Mouse (Mus musculus): ENCODE data around the gene Map3k4. TPM values are rescaled to one million over a fixed set of nuclear protein-coding genes. Genes with fewer than 3 reads are reported as not detected.
"Not testable (repeated sequence)": the region's sequence is repeated elsewhere in the genome, so short reads cannot be mapped to it uniquely, and the experiment has no call there.

Gene Map3k4
- polyA plus RNA-seq, 1 experiment from 2014 or later, result 35.9 TPM

- Histone ChIP-seq H3K27me3 (ENCODE audit: control insufficient read depth, insufficient read depth, low read length) (no peaks in the 10 kb centered on the region), H3K9me3 (ENCODE audit: control insufficient read depth, low read length) (no peaks in the 10 kb centered on the region), H3K4me2 (replicated peaks) (no peak overlapping the region), H3K4me1 (replicated peaks; ENCODE audit: control insufficient read depth, insufficient read depth, low read length) (no peaks in the 10 kb centered on the region), H3K36me3 (replicated peaks; ENCODE audit: control insufficient read depth, insufficient read depth) (peaks cover 82% of the 10 kb centered on the region), H3K4me3 (replicated peaks; ENCODE audit: low read length) (no peak overlapping the region), H3K9ac (no peak overlapping the region), H3K27ac (no peak overlapping the region)
- no peak for DNase-seq (ENCODE audit: low spot score)
- ATAC-seq (ENCODE audit: low FRiP score), result no peak
- 95% methylated on average over 3 of the region's 3 CpGs for WGBS
Observed at GRCm38 (mm10) chr17:12240701-12241100, 77.9 kb downstream of the Map3k4 start.

GRCm38 (mm10) chr17:12232724-12233123 is 85.9 kb downstream of the Map3k4 start:
- no peak overlapping the region for H3K4me3 ChIP-seq (replicated peaks; ENCODE audit: low read length)
- H3K9ac ChIP-seq, result no peak overlapping the region
- ATAC-seq (ENCODE audit: low FRiP score), result no peak
- H3K9me3 ChIP-seq (ENCODE audit: control insufficient read depth, low read length), result no peaks in the 10 kb centered on the region
- no peaks in the 10 kb centered on the region for H3K27me3 ChIP-seq (ENCODE audit: control insufficient read depth, insufficient read depth, low read length)
- DNase-seq (ENCODE audit: low spot score), result no peak
- peaks cover 91% of the 10 kb centered on the region for H3K36me3 ChIP-seq (replicated peaks; ENCODE audit: control insufficient read depth, insufficient read depth)
- no peaks in the 10 kb centered on the region for H3K4me1 ChIP-seq (replicated peaks; ENCODE audit: control insufficient read depth, insufficient read depth, low read length)
- WGBS, result 100% methylated on average over 6 of the region's 6 CpGs
- H3K27ac ChIP-seq, result no peak overlapping the region
- H3K4me2 ChIP-seq (replicated peaks), result no peak overlapping the region

GRCm38 (mm10) chr17:12231087-12231486 is 87.5 kb downstream of the Map3k4 start:
- Histone ChIP-seq H3K4me1 (replicated peaks; ENCODE audit: control insufficient read depth, insufficient read depth, low read length) (no peaks in the 10 kb centered on the region), H3K4me2 (replicated peaks) (no peak overlapping the region), H3K4me3 (replicated peaks; ENCODE audit: low read length) (no peak overlapping the region), H3K9me3 (ENCODE audit: control insufficient read depth, low read length) (no peaks in the 10 kb centered on the region), H3K9ac (no peak overlapping the region), H3K36me3 (replicated peaks; ENCODE audit: control insufficient read depth, insufficient read depth) (peaks cover 90% of the 10 kb centered on the region), H3K27me3 (ENCODE audit: control insufficient read depth, insufficient read depth, low read length) (no peaks in the 10 kb centered on the region), H3K27ac (no peak overlapping the region)
- ATAC-seq (ENCODE audit: low FRiP score), result no peak
- WGBS, result 95% methylated on average over 7 of the region's 7 CpGs
- no peak for DNase-seq (ENCODE audit: low spot score)

- no peak overlapping the region for H3K4me2 ChIP-seq (replicated peaks)
- peak; percentile 61; the same call in 1 of the 2 replicates for ATAC-seq (ENCODE audit: low FRiP score)
- H3K27me3 ChIP-seq (ENCODE audit: control insufficient read depth, insufficient read depth, low read length), result no peaks in the 10 kb centered on the region
- no peak overlapping the region for H3K9ac ChIP-seq
- no peak for DNase-seq (ENCODE audit: low spot score)
- H3K36me3 ChIP-seq (replicated peaks; ENCODE audit: control insufficient read depth, insufficient read depth), result peaks cover 81% of the 10 kb centered on the region
- no peaks in the 10 kb centered on the region for H3K9me3 ChIP-seq (ENCODE audit: control insufficient read depth, low read length)
- no peak overlapping the region for H3K4me3 ChIP-seq (replicated peaks; ENCODE audit: low read length)
- WGBS, result 71% methylated on average over 6 of the region's 6 CpGs
- no peak overlapping the region for H3K27ac ChIP-seq
- no peaks in the 10 kb centered on the region for H3K4me1 ChIP-seq (replicated peaks; ENCODE audit: control insufficient read depth, insufficient read depth, low read length)
Observed at GRCm38 (mm10) chr17:12230167-12230566, 88.4 kb downstream of the Map3k4 start.

- H3K9ac ChIP-seq, result no peak overlapping the region
- no peak overlapping the region for H3K27ac ChIP-seq
- peaks cover 77% of the 10 kb centered on the region for H3K36me3 ChIP-seq (replicated peaks; ENCODE audit: control insufficient read depth, insufficient read depth)
- DNase-seq (ENCODE audit: low spot score) (no peak), ATAC-seq (ENCODE audit: low FRiP score) (no peak)
- no peaks in the 10 kb centered on the region for H3K9me3 ChIP-seq (ENCODE audit: control insufficient read depth, low read length)
- no peak overlapping the region for H3K4me2 ChIP-seq (replicated peaks)
- H3K4me3 ChIP-seq (replicated peaks; ENCODE audit: low read length), result no peak overlapping the region
- H3K27me3 ChIP-seq (ENCODE audit: control insufficient read depth, insufficient read depth, low read length), result no peaks in the 10 kb centered on the region
- H3K4me1 ChIP-seq (replicated peaks; ENCODE audit: control insufficient read depth, insufficient read depth, low read length), result no peaks in the 10 kb centered on the region
- 88% methylated on average over 9 of the region's 9 CpGs for WGBS
Observed at GRCm38 (mm10) chr17:12229756-12230155, 88.8 kb downstream of the Map3k4 start.

GRCm38 (mm10) chr17:12228471-12228870 is 90.1 kb downstream of the Map3k4 start:
- ATAC-seq (ENCODE audit: low FRiP score) (no peak), DNase-seq (ENCODE audit: low spot score) (no peak)
- Histone ChIP-seq H3K4me2 (replicated peaks) (no peak overlapping the region), H3K27ac (no peak overlapping the region), H3K9me3 (ENCODE audit: control insufficient read depth, low read length) (no peaks in the 10 kb centered on the region), H3K36me3 (replicated peaks; ENCODE audit: control insufficient read depth, insufficient read depth) (peaks cover 66% of the 10 kb centered on the region), H3K4me3 (replicated peaks; ENCODE audit: low read length) (no peak overlapping the region), H3K9ac (no peak overlapping the region), H3K27me3 (ENCODE audit: control insufficient read depth, insufficient read depth, low read length) (no peaks in the 10 kb centered on the region), H3K4me1 (replicated peaks; ENCODE audit: control insufficient read depth, insufficient read depth, low read length) (no peaks in the 10 kb centered on the region)
- WGBS, result 94% methylated on average over 7 of the region's 7 CpGs

- Histone ChIP-seq H3K36me3 (replicated peaks; ENCODE audit: control insufficient read depth, insufficient read depth) (peaks cover 62% of the 10 kb centered on the region), H3K4me2 (replicated peaks) (no peak overlapping the region), H3K27me3 (ENCODE audit: control insufficient read depth, insufficient read depth, low read length) (no peaks in the 10 kb centered on the region), H3K9me3 (ENCODE audit: control insufficient read depth, low read length) (no peaks in the 10 kb centered on the region), H3K4me3 (replicated peaks; ENCODE audit: low read length) (no peak overlapping the region), H3K9ac (no peak overlapping the region), H3K27ac (no peak overlapping the region), H3K4me1 (replicated peaks; ENCODE audit: control insufficient read depth, insufficient read depth, low read length) (no peaks in the 10 kb centered on the region)
- DNase-seq (ENCODE audit: low spot score), result no peak
- ATAC-seq (ENCODE audit: low FRiP score), result no peak
- 84% methylated on average over 10 of the region's 10 CpGs for WGBS
Observed at GRCm38 (mm10) chr17:12228001-12228400, 90.6 kb downstream of the Map3k4 start.

GRCm38 (mm10) chr17:12226551-12226950 is 92.0 kb downstream of the Map3k4 start:
- DNase-seq (ENCODE audit: low spot score) (peak; percentile 52), ATAC-seq (ENCODE audit: low FRiP score) (no peak)
- Histone ChIP-seq H3K4me3 (replicated peaks; ENCODE audit: low read length) (no peak overlapping the region), H3K4me2 (replicated peaks) (no peak overlapping the region), H3K9me3 (ENCODE audit: control insufficient read depth, low read length) (no peaks in the 10 kb centered on the region), H3K9ac (no peak overlapping the region), H3K36me3 (replicated peaks; ENCODE audit: control insufficient read depth, insufficient read depth) (peaks cover 54% of the 10 kb centered on the region), H3K4me1 (replicated peaks; ENCODE audit: control insufficient read depth, insufficient read depth, low read length) (no peaks in the 10 kb centered on the region), H3K27me3 (ENCODE audit: control insufficient read depth, insufficient read depth, low read length) (no peaks in the 10 kb centered on the region), H3K27ac (no peak overlapping the region)
- WGBS, result 69% methylated on average over 12 of the region's 12 CpGs

- Histone ChIP-seq H3K9ac (peak overlapping the region; percentile 10; the same call in 1 of the 2 replicates), H3K4me3 (replicated peaks; ENCODE audit: low read length) (no peak overlapping the region), H3K4me1 (replicated peaks; ENCODE audit: control insufficient read depth, insufficient read depth, low read length) (no peaks in the 10 kb centered on the region), H3K36me3 (replicated peaks; ENCODE audit: control insufficient read depth, insufficient read depth) (peaks cover 54% of the 10 kb centered on the region), H3K9me3 (ENCODE audit: control insufficient read depth, low read length) (no peaks in the 10 kb centered on the region), H3K4me2 (replicated peaks) (no peak overlapping the region), H3K27me3 (ENCODE audit: control insufficient read depth, insufficient read depth, low read length) (no peaks in the 10 kb centered on the region), H3K27ac (no peak overlapping the region)
- WGBS, result 57% methylated on average over 1 of the region's 1 CpGs
- DNase-seq (ENCODE audit: low spot score) (no peak), ATAC-seq (ENCODE audit: low FRiP score) (no peak)
Observed at GRCm38 (mm10) chr17:12225227-12225626, 93.4 kb downstream of the Map3k4 start.

GRCm38 (mm10) chr17:12224551-12224950 is 94.0 kb downstream of the Map3k4 start:
- not testable (repeated sequence) for H3K27me3 ChIP-seq (ENCODE audit: control insufficient read depth, insufficient read depth, low read length); H3K9ac ChIP-seq; H3K27ac ChIP-seq; H3K4me1 ChIP-seq (replicated peaks; ENCODE audit: control insufficient read depth, insufficient read depth, low read length); H3K9me3 ChIP-seq (ENCODE audit: control insufficient read depth, low read length); H3K4me2 ChIP-seq (replicated peaks); DNase-seq (ENCODE audit: low spot score); H3K4me3 ChIP-seq (replicated peaks; ENCODE audit: low read length)
- peaks cover 58% of the 10 kb centered on the region for H3K36me3 ChIP-seq (replicated peaks; ENCODE audit: control insufficient read depth, insufficient read depth)
- WGBS, result 82% methylated on average over 5 of the region's 7 CpGs
- ATAC-seq (ENCODE audit: low FRiP score), result peak; percentile 38; the same call in 1 of the 2 replicates

Measured in hindbrain, embryonic 14.5 days (tissue).